Mouse (Mus musculus) megakaryocyte-erythroid progenitor cell, adult 5 weeks (primary cell): Measurements from ENCODE around the gene Tmem222. TPM values are rescaled to one million over a fixed set of nuclear protein-coding genes. Genes with fewer than 3 reads are reported as not detected.

Experiments used
- polyA plus RNA-seq: library from polyadenylated mRNA; stranded (reverse); fragments of >175 nt; gene quantifications from 2 replicates; pipeline ENCODE4 v1.2.3, GENCODE M21; 2012

Gene Tmem222
- 35.7 and 45.4 TPM in 2 replicates for polyA plus RNA-seq

DNA sequence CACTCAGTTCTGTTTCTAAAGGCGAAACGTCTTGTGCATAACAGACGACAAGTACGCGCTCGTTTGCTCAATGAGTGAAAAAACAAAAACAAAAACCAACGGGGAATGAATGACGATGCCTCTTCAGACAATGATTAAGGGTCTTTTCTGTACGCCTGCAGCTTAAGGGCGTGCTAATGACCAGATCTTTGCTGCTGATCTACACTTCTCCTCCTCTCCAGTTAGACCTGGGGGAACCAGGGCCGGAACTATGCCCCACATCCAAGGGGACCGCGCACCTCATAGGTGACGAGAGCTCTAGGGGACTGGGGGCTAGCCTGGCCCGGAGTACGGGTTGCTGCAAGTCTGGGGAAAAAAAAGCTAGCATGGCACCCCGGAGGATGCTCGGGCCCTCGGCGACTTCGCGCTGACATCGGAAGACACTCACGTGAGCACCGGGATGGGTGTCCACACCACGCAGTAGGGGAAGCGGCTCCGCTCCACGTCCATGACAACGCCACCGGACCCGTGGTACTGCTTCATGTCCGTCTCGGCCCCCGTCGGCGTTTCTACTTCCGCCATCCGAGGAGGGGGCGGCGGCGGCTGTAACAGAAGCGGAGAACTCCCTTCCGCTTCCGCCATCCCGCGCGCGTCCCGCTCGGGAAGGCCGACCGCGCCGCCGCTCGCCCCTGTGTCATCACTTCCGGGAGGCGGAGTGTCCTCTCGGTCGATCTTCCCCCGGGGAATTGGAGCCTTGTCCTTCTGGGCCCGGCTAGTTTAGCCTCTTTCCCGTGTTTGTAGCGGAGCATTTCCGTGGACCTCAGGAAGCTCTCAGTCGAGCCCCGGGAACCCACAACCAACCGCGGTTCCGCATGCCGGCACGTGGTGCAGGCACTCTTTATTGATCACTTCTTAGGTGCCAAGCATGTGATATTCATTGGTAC is at the start of gene Tmem222:
TSS of gene Tmem222 (minus strand) at position 689 of the 923 bp plus-strand sequence.

DNA sequence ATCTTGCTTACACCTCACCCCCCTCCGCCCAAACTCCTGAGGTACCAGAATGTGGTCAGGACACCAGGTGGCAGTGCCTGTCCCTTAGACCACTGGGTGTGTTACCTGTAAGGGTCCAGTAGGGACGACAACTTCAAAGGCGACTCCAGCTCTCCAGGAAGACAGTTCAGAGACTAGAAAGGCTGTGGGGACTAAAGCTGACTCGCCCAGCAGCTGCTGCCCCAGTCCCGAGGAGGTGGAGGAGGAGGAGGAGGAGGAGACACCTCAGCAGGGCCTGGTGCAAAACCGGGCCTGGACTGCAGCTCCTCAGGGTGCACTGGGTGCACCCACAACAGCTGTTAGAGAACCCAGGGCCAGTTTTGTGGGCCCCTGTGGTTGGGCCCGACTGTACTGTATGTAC is 14.7 kb downstream of the Tmem222 start, which contains the start of gene Sytl1:
TSS of gene Sytl1 (minus strand) at position 232 of the 400 bp plus-strand sequence.

DNA sequence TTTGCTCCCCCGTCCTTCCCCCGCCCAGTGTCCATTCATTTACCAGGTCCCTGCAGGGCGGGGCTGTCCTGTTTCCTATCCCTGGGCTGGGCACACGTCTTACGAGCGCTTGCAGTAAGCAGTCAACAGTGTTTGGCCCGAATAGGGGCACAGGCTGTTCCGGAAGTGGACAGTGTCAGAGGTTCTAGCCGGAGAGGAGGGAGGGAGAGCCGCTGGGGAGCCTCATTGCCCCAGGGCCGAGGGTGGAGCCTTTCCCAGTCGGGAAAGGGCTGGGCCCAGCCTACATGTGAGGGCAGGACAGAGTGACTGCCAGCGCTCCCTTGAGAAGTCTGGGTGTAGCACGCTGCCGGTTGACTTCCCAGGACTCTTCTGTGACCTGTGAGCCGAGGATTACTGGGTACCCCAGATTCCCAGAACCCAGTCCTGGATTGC is 37.1 kb downstream of the Tmem222 start, which contains the start of gene Map3k6:
TSS of gene Map3k6 (plus strand) at position 329 of the 432 bp plus-strand sequence.

Other genes with a start within 250 kb of the Tmem222 start
- 101 and 104 TPM in 2 replicates for gene Wasf2, start 147.3 kb downstream of the Tmem222 start, polyA plus RNA-seq
- gene Cd164l2, start 65.7 kb downstream of the Tmem222 start, polyA plus RNA-seq = 0.18 and 1.2 TPM in 2 replicates
- gene Gpr3, start 65.3 kb downstream of the Tmem222 start, polyA plus RNA-seq = 0.52 and 0.77 TPM in 2 replicates
- 17.8 and 27.8 TPM in 2 replicates for gene Map3k6, start 37.0 kb downstream of the Tmem222 start, polyA plus RNA-seq
- gene Sytl1, start 14.7 kb downstream of the Tmem222 start, polyA plus RNA-seq = 19.2 TPM in 2 replicates
- 97.5 and 98.3 TPM in 2 replicates for gene Wdtc1, start 75.7 kb upstream of the Tmem222 start, polyA plus RNA-seq
- 62.5 and 66.4 TPM in 2 replicates for gene Slc9a1, start 91.9 kb upstream of the Tmem222 start, polyA plus RNA-seq
- 0.05 and 0.10 TPM in 2 replicates for gene Tent5b, start 202.3 kb upstream of the Tmem222 start, polyA plus RNA-seq
- gene Trnp1, start 220.8 kb upstream of the Tmem222 start, polyA plus RNA-seq = 0.10 and 0.85 TPM in 2 replicates
- gene Kdf1, start 241.2 kb upstream of the Tmem222 start, polyA plus RNA-seq = 0.09 TPM in 1 of 2 replicates, not detected in the other